Comparison of ENCODE assay signal across 13 mouse cellular contexts in genomic region chr2:35589385-35589784, GRCm38 (mm10). TPM values are rescaled to one million over a fixed set of nuclear protein-coding genes. Genes with fewer than 3 reads are reported as not detected.
DNase-seq lines count a peak whose midpoint lies in the region; ATAC-seq and TF ChIP-seq lines count a peak whose summit lies in the region.
"Had no signal": no experiment of that assay in that cellular context is flagged by ENCODE, and none has a peak within 500 bp of the region (broad histone marks: within the 10 kb centered on the region; RNA-seq: fewer than 3 reads in every experiment).

No protein-coding gene starts in this region.

- no peak for TF ChIP-seq EP300 in MEL (IDR thresholded peaks at IDR 0.05; ENCODE audit: low read depth in 1 of 2, low read length in 2 of 2)

- peaks cover 78% of the 10 kb centered on the region for H3K4me1 ChIP-seq in heart, embryonic 11.5 days (ENCODE audit: control insufficient read depth, insufficient read depth, low read length)
- peaks cover 70% of the 10 kb centered on the region for H3K4me1 ChIP-seq in hindbrain, embryonic 10.5 days (replicated peaks)
- H3K4me1 ChIP-seq in hindbrain, embryonic 14.5 days (replicated peaks; ENCODE audit: control insufficient read depth, insufficient read depth, low read length) = peaks cover 7% of the 10 kb centered on the region
- H3K4me1 ChIP-seq in MEL (ENCODE audit: control insufficient read depth in 1 of 2, insufficient read depth in 2 of 2, low read length in 2 of 2) = peaks cover 0 to 5% of the 10 kb centered on the region in 2 experiments; a peak in 1 of 4 replicates

- H3K4me2 ChIP-seq in heart, embryonic 11.5 days = peak overlapping the region; percentile 59
- no peak overlapping the region for H3K4me2 ChIP-seq in hindbrain, embryonic 14.5 days (replicated peaks)
- H3K4me2 ChIP-seq: liver, embryonic 13.5 days had no signal

- intact Hi-C loops in heart, postnatal 25 days (cut with DNase I) = loop anchor here (2.0 kb wide), 1 partner anchor 37 kb away; no protein-coding TSS in a partner anchor
- intact Hi-C loops in left cerebral cortex, postnatal 36 days (cut with DNase I) = no loop called here

- H3K27me3 ChIP-seq in heart, embryonic 11.5 days (ENCODE audit: control insufficient read depth, insufficient read depth, low read length) = no peaks in the 10 kb centered on the region; the same call in 1 of the 2 replicates
- peaks cover 64% of the 10 kb centered on the region for H3K27me3 ChIP-seq in hindbrain, embryonic 10.5 days (ENCODE audit: insufficient read depth, poor library complexity, severe bottlenecking)
- H3K27me3 ChIP-seq in hindbrain, embryonic 14.5 days (ENCODE audit: control insufficient read depth, insufficient read depth, low read length) = peaks cover 11% of the 10 kb centered on the region
- H3K27me3 ChIP-seq in MEL (ENCODE audit: control insufficient read depth in 1 of 2, insufficient read depth in 2 of 2, low read length in 2 of 2) = peaks cover 2 to 3% of the 10 kb centered on the region in 2 experiments; a peak in 3 of 4 replicates

- no peak overlapping the region for H3K4me3 ChIP-seq in heart, embryonic 11.5 days (ENCODE audit: low read depth, low read length)
- H3K4me3 ChIP-seq in hindbrain, embryonic 10.5 days = no peak overlapping the region
- no peak overlapping the region for H3K4me3 ChIP-seq in hindbrain, embryonic 14.5 days (replicated peaks; ENCODE audit: low read length)
- no peak overlapping the region for H3K4me3 ChIP-seq in MEL (ENCODE audit: control insufficient read depth in 1 of 2, insufficient read depth in 1 of 2, low read depth in 2 of 2, low read length in 2 of 2)
- H3K4me3 ChIP-seq: embryonic facial prominence, embryonic 10.5 days; liver, embryonic 13.5 days had no signal

- TF ChIP-seq CTCF in MEL (IDR thresholded peaks at IDR 0.05 in 2 of 3, conservative IDR thresholded peaks at IDR 0.05 in 1 of 3; ENCODE audit: control insufficient read depth in 1 of 3, insufficient read depth in 1 of 3, low read depth in 2 of 3, low read length in 3 of 3, poor library complexity in 1 of 3, severe bottlenecking in 1 of 3) = no peak

- no peaks in the 10 kb centered on the region for H3K79me2 ChIP-seq in MEL (ENCODE audit: control insufficient read depth, insufficient read depth, low read length, poor library complexity)

- 51% methylated on average over 10 of the region's 10 CpGs for WGBS in heart, embryonic 11.5 days (ENCODE audit: insufficient replicate concordance)
- WGBS in hindbrain, embryonic 10.5 days = 67% methylated on average over 10 of the region's 10 CpGs
- WGBS in hindbrain, embryonic 14.5 days = 73% methylated on average over 10 of the region's 10 CpGs

- TF ChIP-seq RAD21 in MEL (IDR thresholded peaks at IDR 0.05; ENCODE audit: low read depth, low read length) = no peak

- no peak overlapping the region for H3K27ac ChIP-seq in heart, embryonic 11.5 days (ENCODE audit: low read depth, low read length)
- 0 out of 2 replicates have a peak overlapping the region, but pooled peaks have one; percentile 42 for H3K27ac ChIP-seq in hindbrain, embryonic 10.5 days
- no peak overlapping the region for H3K27ac ChIP-seq in hindbrain, embryonic 14.5 days
- H3K27ac ChIP-seq in MEL (ENCODE audit: control insufficient read depth, low read depth, low read length) = no peak overlapping the region
- H3K27ac ChIP-seq: embryonic facial prominence, embryonic 10.5 days; liver, embryonic 13.5 days; stomach, postnatal 0 days had no signal

- ATAC-seq in heart, embryonic 11.5 days (replicated peaks; ENCODE audit: insufficient number of reproducible peaks, low FRiP score, low TSS enrichment) = no peak
- ATAC-seq in hindbrain, embryonic 14.5 days (ENCODE audit: low FRiP score) = no peak
- ATAC-seq in common myeloid progenitor, adult 5-6 weeks (replicated peaks; ENCODE audit: low read depth, poor library complexity, severe bottlenecking) = peak; percentile 54
- ATAC-seq: midbrain, embryonic 16.5 days had no signal

- no peaks in the 10 kb centered on the region for H3K36me3 ChIP-seq in heart, embryonic 11.5 days (ENCODE audit: control insufficient read depth, insufficient read depth, low read length)
- H3K36me3 ChIP-seq in hindbrain, embryonic 10.5 days = no peaks in the 10 kb centered on the region
- no peaks in the 10 kb centered on the region for H3K36me3 ChIP-seq in hindbrain, embryonic 14.5 days (replicated peaks; ENCODE audit: control insufficient read depth, insufficient read depth)
- no peaks in the 10 kb centered on the region for H3K36me3 ChIP-seq in MEL (ENCODE audit: control insufficient read depth in 1 of 2, insufficient read depth in 2 of 2, low read length in 2 of 2)
- H3K36me3 ChIP-seq: embryonic facial prominence, embryonic 10.5 days; liver, embryonic 13.5 days had no signal

- H3K9ac ChIP-seq in heart, embryonic 11.5 days (ENCODE audit: low read depth, low read length) = peak overlapping the region; percentile 39
- H3K9ac ChIP-seq in hindbrain, embryonic 14.5 days = no peak overlapping the region
- H3K9ac ChIP-seq in MEL (ENCODE audit: control insufficient read depth, low read depth, low read length, poor library complexity, severe bottlenecking) = no peak overlapping the region
- H3K9ac ChIP-seq: liver, embryonic 13.5 days had no signal

- TF ChIP-seq POLR2A in MEL (IDR thresholded peaks at IDR 0.05; ENCODE audit: control insufficient read depth in 1 of 2, insufficient read depth in 1 of 2, low read depth in 1 of 2, low read length in 2 of 2, poor library complexity in 1 of 2) = no peak

- DNase-seq in heart, postnatal 25 days (ENCODE audit: low spot score) = no peak
- no peak for DNase-seq in hindbrain, embryonic 10.5 days (ENCODE audit: low spot score)
- DNase-seq in hindbrain, embryonic 14.5 days (ENCODE audit: low spot score) = no peak
- DNase-seq in MEL (ENCODE audit: low read depth, low spot score) = peak; percentile 43
- DNase-seq in left cerebral cortex, postnatal 36 days (ENCODE audit: low spot score in 2 of 2) = no peak
- DNase-seq: left cerebral cortex, postnatal 4 days; liver, embryonic 13.5 days; retina, postnatal 1 day had no signal

- no peaks in the 10 kb centered on the region for H3K9me3 ChIP-seq in heart, embryonic 11.5 days (replicated peaks; ENCODE audit: control insufficient read depth, low read length)
- H3K9me3 ChIP-seq in hindbrain, embryonic 10.5 days = no peaks in the 10 kb centered on the region
- no peaks in the 10 kb centered on the region for H3K9me3 ChIP-seq in hindbrain, embryonic 14.5 days (ENCODE audit: control insufficient read depth, low read length)
- no peaks in the 10 kb centered on the region for H3K9me3 ChIP-seq in MEL (replicated peaks; ENCODE audit: insufficient read depth, low read length)
- H3K9me3 ChIP-seq: embryonic facial prominence, embryonic 10.5 days; liver, embryonic 13.5 days had no signal

TF ChIP-seq in MEL, 35 proteins besides CTCF, POLR2A, EP300 and RAD21:
- TF ChIP-seq CHD1 (IDR thresholded peaks at IDR 0.05; ENCODE audit: low read depth, low read length) (no peak), GATA1 (IDR thresholded peaks at IDR 0.05; ENCODE audit: low read depth, low read length) (no peak), GABPA (IDR thresholded peaks at IDR 0.05; ENCODE audit: low read depth, low read length) (no peak), E2F4 (IDR thresholded peaks at IDR 0.05; ENCODE audit: borderline replicate concordance, low read depth, low read length) (no peak), ELF1 (IDR thresholded peaks at IDR 0.05; ENCODE audit: low read depth, low read length) (no peak), SMC3 (IDR thresholded peaks at IDR 0.05; ENCODE audit: low read depth, low read length) (no peak), CHD2 (IDR thresholded peaks at IDR 0.05; ENCODE audit: low read length) (no peak), MXI1 (IDR thresholded peaks at IDR 0.05; ENCODE audit: low read depth, low read length) (no peak), MEF2A (IDR thresholded peaks at IDR 0.05; ENCODE audit: extremely low read depth, insufficient replicate concordance, low read depth, low read length, poor library complexity, severe bottlenecking) (no peak), MAZ (IDR thresholded peaks at IDR 0.05; ENCODE audit: low read depth, low read length) (no peak), TCF12 (IDR thresholded peaks at IDR 0.05; ENCODE audit: low read depth, low read length) (no peak), USF1 (IDR thresholded peaks at IDR 0.05; ENCODE audit: low read depth, low read length) (no peak)
TF ChIP-seq in MEL: peak in this region for 0.

RNA-seq across cellular contexts. Expression of gene Dab2ip, which starts 31.3 kb away (rescaled TPM):
- 49.0 and 49.1 TPM in 2 replicates for polyA plus RNA-seq in heart, embryonic 11.5 days (2014; fragmentation: Nextera tagmentation; extraction: Ambion mirVana)
- total RNA-seq in heart, postnatal 25 days (2021) = 10 to 100 TPM; 46.0 to 52.1 TPM
- polyA plus RNA-seq in hindbrain, embryonic 10.5 days (2016; fragmentation: Nextera tagmentation; extraction: Ambion mirVana) = 26.9 and 28.8 TPM in 2 replicates
- 48.4 and 52.2 TPM in 2 replicates for polyA plus RNA-seq in hindbrain, embryonic 14.5 days (2014; fragmentation: Nextera tagmentation; extraction: Ambion mirVana)
- total RNA-seq in MEL (2012; rRNA removed) = 2.5 and 4.0 TPM in 2 replicates
- polyA plus RNA-seq in MEL (2012; ENCODE audit: insufficient read depth in 1 of 2, insufficient read length in 2 of 2, low read depth in 1 of 2, low replicate concordance in 2 of 2, missing spikeins in 1 of 2) = 1 to 10 TPM in 1 of 2 experiments, not detected in 1; 9.9 TPM
- 4.2 and 10.1 TPM in 2 replicates for total RNA-seq in common myeloid progenitor, adult 5-6 weeks (2017)
- 100 to 1,000 TPM; 144 to 156 TPM for total RNA-seq in left cerebral cortex, postnatal 36 days (2021)
